Mouse (Mus musculus) frontal cortex, postnatal 14 days (tissue): ENCODE data around the gene Cldn34b4.

Source experiments
- DNase-seq, 2 experiments: peaks; one replicate each; pipeline ENCODE4 v3.0.0; 2022; ENCODE audit warnings: low spot score in 2 of 2

Gene Cldn34b4

DNA sequence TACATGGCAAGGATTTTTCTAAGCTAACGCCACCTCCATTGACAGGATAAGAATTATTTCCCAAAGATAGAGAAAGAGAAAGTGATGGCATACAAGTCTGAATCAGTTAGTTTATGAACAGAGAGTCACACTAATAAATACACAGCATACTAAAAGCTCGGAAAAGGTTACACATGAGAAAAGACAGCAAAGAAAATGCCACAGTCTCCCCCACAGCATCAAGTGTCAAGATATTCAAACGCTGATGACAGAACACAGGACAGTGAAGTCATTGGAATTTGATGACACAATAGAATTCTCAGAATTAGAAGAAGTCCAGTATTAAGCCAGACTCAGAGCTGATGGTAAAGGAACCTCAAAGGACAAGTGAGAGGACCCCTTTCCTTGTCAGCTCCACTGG is at the start of gene Cldn34b4:
TSS of gene Cldn34b4 (plus strand) at position 301 of the 400 bp plus-strand sequence.
- no peak for DNase-seq
